Mouse (Mus musculus): ENCODE data around the gene Mgat2.
A peak's percentile ranks its signal among the peaks of the same experiment; 100 is the strongest.

Mgat2 gene

GRCm38 (mm10) chr12:69171307-69171706 is 12.7 kb upstream of the Mgat2 start:
- TF ChIP-seq GATA4 (IDR thresholded peaks at IDR 0.05; ENCODE audit: insufficient replicate concordance, low read length), result no peak

- no peak for TF ChIP-seq GATA4 (IDR thresholded peaks at IDR 0.05; ENCODE audit: insufficient replicate concordance, low read length)
These were observed 8.0 kb upstream of the Mgat2 start for GRCm38 (mm10) chr12:69175975-69176374.

- no peak for TF ChIP-seq GATA4 (IDR thresholded peaks at IDR 0.05; ENCODE audit: insufficient replicate concordance, low read length)
These were observed 6.4 kb upstream of the Mgat2 start for GRCm38 (mm10) chr12:69177526-69177925.

- no peak for TF ChIP-seq GATA4 (IDR thresholded peaks at IDR 0.05; ENCODE audit: insufficient replicate concordance, low read length)
These were observed 4.6 kb upstream of the Mgat2 start for GRCm38 (mm10) chr12:69179371-69179770.

DNA sequence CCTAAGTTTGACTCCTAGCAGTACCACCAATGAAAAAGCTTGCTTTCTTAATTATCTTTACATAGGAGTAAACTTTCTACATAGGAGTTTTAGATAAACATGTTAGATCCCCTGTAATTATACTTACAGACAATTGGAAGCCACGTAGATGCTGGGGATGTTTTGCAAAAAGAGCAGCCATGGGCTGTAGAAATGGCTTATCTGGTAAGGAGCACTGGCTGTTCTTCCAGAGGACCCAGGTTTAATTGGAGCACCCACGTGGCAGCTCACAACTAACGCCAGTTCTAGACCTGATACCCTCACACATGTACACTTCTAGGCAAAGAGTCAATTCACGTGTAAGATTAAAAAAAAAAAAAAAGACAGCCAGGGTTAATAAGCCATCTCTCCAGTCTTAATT is 2.2 kb upstream of the Mgat2 start:
- TF ChIP-seq GATA4 (IDR thresholded peaks at IDR 0.05; ENCODE audit: insufficient replicate concordance, low read length), result no peak

DNA sequence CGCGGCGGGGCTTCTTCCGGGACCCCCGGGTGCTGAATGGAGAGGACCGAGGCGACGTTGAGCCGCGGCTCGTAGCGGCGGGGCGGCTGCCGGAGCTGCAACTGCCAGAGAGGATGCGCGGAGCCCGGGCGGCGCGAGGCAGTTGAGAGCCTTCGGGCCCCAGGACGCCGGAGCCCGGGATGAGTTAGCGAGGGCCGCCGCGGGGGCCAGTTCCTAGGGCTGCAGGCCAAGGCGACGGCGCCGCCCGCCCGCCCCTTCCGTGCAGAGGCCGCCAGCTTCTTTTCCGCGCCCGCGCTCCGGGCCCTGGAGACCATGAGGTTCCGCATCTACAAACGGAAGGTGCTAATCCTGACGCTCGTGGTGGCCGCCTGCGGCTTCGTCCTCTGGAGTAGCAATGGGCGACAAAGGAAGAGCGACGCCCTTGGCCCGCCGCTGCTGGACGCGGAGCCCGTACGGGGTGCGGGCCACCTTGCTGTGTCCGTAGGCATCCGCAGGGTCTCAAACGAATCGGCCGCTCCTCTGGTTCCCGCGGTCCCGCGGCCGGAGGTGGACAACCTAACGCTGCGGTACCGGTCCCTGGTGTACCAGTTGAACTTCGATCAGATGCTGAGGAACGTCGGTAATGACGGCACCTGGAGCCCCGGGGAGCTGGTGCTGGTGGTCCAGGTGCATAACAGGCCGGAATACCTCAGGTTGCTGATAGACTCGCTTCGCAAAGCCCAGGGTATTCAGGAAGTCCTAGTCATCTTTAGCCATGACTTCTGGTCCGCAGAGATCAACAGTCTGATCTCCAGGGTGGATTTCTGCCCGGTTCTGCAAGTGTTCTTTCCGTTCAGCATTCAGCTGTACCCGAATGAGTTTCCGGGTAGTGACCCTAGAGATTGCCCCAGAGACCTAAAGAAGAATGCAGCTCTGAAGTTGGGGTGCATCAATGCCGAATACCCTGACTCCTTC is 662 bp downstream of the Mgat2 start:
- TF ChIP-seq GATA4 (IDR thresholded peaks at IDR 0.05; ENCODE audit: insufficient replicate concordance, low read length), result no peak

GRCm38 (mm10) chr12:69185371-69185770 is 1.4 kb downstream of the Mgat2 start:
- 0 out of 2 replicates have a peak, but pooled peaks have one; percentile 56 for TF ChIP-seq GATA4 (IDR thresholded peaks at IDR 0.05; ENCODE audit: insufficient replicate concordance, low read length)

DNA sequence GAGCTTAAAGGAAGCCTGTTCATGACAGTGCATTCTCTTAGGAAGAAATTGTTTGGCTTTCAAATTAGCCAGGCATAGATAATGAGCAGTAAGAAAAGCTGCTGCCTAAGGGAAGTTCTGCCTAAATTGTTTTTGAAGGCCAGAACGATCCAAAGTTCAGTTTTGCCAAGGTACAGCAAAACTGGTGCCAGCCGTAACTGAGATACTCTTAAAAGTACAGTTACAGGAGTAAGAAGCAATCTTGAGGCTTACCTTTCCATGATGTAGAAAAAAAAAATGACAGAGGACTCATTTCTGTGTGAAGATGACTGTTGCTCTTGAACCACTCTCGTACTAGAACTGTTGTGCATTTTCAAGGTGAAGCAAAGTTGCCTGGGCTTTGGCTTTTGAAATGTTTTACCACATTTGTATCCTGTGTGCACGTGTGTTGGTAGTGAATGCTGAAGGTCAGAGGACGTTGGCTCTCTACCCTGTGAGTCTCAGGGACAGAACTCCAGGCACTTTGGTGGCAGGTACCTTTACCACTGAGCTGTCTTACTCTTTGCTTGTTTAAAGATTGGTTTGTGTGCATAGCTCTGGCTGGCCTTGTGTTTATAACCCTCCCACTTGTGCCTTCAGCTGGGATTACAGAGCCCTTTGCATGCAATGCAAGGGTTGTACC is 3.0 kb downstream of the Mgat2 start:
- no peak for TF ChIP-seq GATA4 (IDR thresholded peaks at IDR 0.05; ENCODE audit: insufficient replicate concordance, low read length)

DNA sequence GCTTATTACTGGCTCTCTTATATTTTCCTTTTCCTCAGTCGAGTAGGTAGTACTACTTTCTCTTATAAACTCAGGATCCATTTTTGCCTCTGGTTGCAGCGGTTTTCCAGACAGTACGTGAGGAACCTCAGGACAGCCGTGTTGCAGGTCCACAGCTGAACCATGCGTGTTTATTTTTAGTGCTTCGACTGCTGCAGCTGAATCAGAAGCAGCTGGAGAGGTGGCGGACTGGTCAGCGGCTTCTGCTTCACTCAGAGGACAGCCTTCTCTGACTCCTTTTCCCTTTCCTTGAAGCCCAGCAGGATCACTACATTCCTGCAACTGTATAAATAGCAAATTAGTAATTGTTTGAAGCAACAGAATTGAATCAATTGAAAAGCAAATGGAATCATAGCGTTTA is 6.1 kb downstream of the Mgat2 start:
- TF ChIP-seq GATA4 (IDR thresholded peaks at IDR 0.05; ENCODE audit: insufficient replicate concordance, low read length), result no peak

DNA sequence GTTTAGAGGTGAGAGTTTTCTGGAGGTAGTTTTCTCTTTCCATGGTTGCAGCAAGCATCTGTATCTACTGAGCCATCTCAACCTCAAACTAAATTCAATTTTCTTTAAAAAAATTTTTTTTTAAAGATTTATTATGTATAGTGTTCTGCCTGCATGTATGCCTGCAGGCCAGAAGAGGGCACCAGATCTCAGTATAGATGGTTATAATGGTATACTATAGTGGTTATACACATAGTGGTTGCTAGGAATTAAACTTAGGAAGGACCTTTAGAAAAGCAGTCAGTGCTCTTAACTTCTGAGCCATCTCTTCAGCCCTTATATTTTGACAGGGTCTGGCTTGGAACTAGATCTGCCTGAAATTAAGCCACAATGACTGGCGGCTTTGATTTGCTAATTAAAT is 6.6 kb downstream of the Mgat2 start:
- TF ChIP-seq GATA4 (IDR thresholded peaks at IDR 0.05; ENCODE audit: insufficient replicate concordance, low read length), result no peak

DNA sequence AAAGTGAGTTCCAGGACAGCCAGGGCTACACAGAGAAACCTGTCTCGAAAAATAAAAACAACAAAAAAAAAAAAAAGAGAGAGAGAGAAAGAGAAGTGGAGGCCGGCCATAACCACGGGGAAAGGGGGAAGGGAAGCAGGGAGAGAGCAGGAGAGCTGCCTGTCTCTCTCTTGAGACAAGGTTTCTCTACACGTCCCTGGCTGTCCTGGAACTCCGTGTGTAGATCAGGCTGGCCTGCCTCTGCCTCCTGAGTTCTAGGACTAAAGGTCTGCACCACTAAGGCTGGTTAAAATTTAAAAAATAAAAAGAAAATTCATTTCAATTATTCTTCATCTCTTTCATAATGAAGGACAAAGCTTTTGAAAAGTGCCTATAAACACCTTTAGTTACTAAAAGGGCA is 7.4 kb downstream of the Mgat2 start:
- TF ChIP-seq GATA4 (IDR thresholded peaks at IDR 0.05; ENCODE audit: insufficient replicate concordance, low read length), result no peak

GRCm38 (mm10) chr12:69192637-69193036 is 8.7 kb downstream of the Mgat2 start:
- no peak for TF ChIP-seq GATA4 (IDR thresholded peaks at IDR 0.05; ENCODE audit: insufficient replicate concordance, low read length)

DNA sequence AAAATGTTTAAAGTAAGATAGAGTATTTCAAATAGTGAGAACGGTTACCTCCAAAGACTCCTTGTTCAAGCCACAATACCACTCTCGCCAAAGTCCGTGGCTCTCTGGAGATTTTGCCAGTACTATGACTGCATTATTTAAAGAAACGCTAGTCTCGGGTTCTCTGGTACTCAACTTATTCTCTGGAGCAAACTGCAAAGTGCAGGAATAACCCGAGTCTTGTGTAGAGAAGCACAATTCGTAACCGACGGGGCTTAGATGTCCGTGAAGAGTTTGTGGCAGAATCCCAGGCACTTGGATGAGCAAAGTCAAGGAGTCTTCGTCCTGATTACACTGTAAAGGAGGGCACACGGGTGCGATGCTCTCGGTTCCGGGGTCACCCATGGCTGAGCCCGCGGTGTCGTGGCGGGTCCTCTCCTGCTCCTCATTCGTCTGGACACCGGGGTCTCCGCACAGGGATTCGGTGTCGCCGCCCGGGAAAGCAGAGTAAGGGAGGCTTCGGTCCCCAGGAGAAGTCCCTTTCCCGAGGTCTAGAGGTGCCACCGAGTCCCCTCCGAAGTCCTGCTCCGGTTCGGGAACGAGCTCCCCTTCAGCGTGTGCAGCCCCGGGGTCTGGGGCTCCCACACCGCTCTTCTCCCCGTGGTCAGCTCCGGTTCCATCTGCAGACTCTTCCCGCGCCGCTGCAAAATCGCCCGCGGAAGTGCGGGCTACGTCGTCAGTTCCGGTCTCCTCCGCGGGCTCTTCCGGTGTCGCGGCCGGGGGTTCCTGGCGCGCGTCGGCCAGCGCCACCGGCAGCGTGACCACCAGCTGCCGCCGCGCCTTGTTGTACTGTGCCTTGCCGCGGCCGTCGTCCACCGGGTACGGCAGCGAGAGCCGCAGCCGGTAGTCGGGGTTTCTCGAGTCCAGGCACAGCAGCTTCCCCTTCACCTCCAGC is 12.8 kb downstream of the Mgat2 start, which contains the start of gene Gm49383:
Gene Gm49383 (minus strand): TSS at position 661 of the 934 bp plus-strand sequence.
- no peak; the same call in 1 of the 2 replicates for TF ChIP-seq GATA4 (IDR thresholded peaks at IDR 0.05; ENCODE audit: insufficient replicate concordance, low read length)

DNA sequence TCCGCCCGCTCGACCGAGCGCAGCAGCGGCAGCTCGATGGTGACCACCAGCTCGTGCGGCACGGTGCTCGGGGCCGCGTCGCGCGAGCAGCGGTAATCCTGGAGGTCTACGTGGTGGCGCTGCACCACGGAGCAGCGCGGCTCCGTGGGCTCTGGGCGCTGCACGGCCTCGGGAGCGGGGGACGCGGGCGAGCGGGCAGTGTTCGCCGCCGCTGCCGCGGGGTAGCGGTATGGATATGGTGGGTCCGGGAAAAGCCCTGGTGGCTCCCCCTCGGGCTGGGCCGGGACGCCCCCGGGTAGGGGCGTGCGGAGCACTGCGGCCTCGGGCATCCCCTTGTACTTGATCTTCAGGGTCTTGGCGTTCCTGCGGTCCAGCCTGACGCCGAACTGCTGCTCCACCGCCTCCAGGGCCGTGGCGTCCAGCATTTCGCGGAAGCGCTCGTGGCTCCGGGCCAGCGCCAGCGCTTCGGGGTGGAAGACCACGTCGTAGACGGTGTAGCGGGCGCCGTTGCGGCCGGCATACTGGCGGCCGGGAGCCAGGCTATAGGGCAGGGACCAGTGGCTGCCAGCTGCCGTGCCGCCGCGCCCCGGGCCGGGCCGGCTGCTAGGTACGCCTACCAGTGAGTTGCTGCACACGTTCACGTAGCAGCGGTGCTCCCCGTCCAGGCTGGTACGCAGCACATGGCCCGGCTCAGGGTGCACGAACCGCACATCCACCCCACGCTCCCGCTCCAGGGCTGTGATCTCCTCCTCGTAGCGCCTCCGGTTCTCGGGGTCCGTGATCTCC is 13.6 kb downstream of the Mgat2 start:
- TF ChIP-seq GATA4 (IDR thresholded peaks at IDR 0.05; ENCODE audit: insufficient replicate concordance, low read length), result no peak
